Mouse (Mus musculus): ENCODE measurements around the gene Hk2. TPM values are rescaled to one million over a fixed set of nuclear protein-coding genes. Genes with fewer than 3 reads are reported as not detected.

Hk2 gene
- polyA plus RNA-seq, 1 experiment = 10.9 TPM

- Histone ChIP-seq H3K4me3 (ENCODE audit: control insufficient read depth, low read depth, low read length) (no peak overlapping the region), H3K27me3 (ENCODE audit: control insufficient read depth, insufficient read depth, low read length) (no peaks in the 10 kb centered on the region), H3K4me1 (ENCODE audit: control insufficient read depth, insufficient read depth, low read length) (no peaks in the 10 kb centered on the region), H3K27ac (ENCODE audit: control insufficient read depth, insufficient read depth, low read depth, low read length) (peak overlapping the region; percentile 42), H3K36me3 (ENCODE audit: control insufficient read depth, insufficient read depth, low read length) (no peaks in the 10 kb centered on the region)
- no peak for TF ChIP-seq CTCF (IDR thresholded peaks at IDR 0.05; ENCODE audit: control insufficient read depth, insufficient read depth, insufficient replicate concordance, low read depth, low read length)
- no peak for TF ChIP-seq POLR2A (IDR thresholded peaks at IDR 0.05; ENCODE audit: control insufficient read depth, low read depth, low read length)
Measured at GRCm38 (mm10) chr6:82740868-82741517, 33.3 kb downstream of the Hk2 start.

DNA sequence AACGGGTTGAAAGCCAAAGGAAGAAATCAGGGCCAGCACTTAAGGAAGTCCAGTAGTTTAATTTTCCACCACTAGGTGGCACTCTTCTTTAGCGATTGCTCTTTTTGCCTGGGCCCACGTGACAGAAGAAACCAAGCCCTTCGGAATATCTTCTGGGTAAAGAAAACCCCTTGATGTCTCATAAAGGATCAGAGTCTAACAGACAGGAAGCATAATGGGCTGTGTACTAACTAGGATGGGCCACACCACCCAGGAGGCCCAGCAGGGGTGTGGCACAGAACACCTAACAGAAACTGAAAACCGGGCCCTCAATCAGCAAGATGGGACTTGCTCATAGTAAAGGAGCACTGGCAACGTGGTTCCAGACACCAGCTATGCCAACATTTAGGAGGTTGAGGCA is 34.0 kb downstream of the Hk2 start:
- no peaks in the 10 kb centered on the region for H3K36me3 ChIP-seq (ENCODE audit: control insufficient read depth, insufficient read depth, low read length)

GRCm38 (mm10) chr6:82737634-82738540 is 36.4 kb downstream of the Hk2 start:
- no peak for TF ChIP-seq CTCF (IDR thresholded peaks at IDR 0.05; ENCODE audit: control insufficient read depth, insufficient read depth, insufficient replicate concordance, low read depth, low read length)
- TF ChIP-seq POLR2A (IDR thresholded peaks at IDR 0.05; ENCODE audit: control insufficient read depth, low read depth, low read length) = no peak
- no peaks in the 10 kb centered on the region for H3K4me1 ChIP-seq (ENCODE audit: control insufficient read depth, insufficient read depth, low read length)
- H3K36me3 ChIP-seq (ENCODE audit: control insufficient read depth, insufficient read depth, low read length) = no peaks in the 10 kb centered on the region
- H3K27me3 ChIP-seq (ENCODE audit: control insufficient read depth, insufficient read depth, low read length) = no peaks in the 10 kb centered on the region
- peak overlapping the region; percentile 64 for H3K27ac ChIP-seq (ENCODE audit: control insufficient read depth, insufficient read depth, low read depth, low read length)
- H3K4me3 ChIP-seq (ENCODE audit: control insufficient read depth, low read depth, low read length) = no peak overlapping the region

More for the DNA sequence above, 34.0 kb downstream of the Hk2 start:
- no peak overlapping the region for H3K4me3 ChIP-seq (ENCODE audit: control insufficient read depth, low read depth, low read length)
- peak overlapping the region; percentile 42 for H3K27ac ChIP-seq (ENCODE audit: control insufficient read depth, insufficient read depth, low read depth, low read length)
- peak; percentile 25; the same call in 1 of the 2 replicates for TF ChIP-seq CTCF (IDR thresholded peaks at IDR 0.05; ENCODE audit: control insufficient read depth, insufficient read depth, insufficient replicate concordance, low read depth, low read length)
- no peak for TF ChIP-seq POLR2A (IDR thresholded peaks at IDR 0.05; ENCODE audit: control insufficient read depth, low read depth, low read length)
- H3K27me3 ChIP-seq (ENCODE audit: control insufficient read depth, insufficient read depth, low read length) = no peaks in the 10 kb centered on the region
- no peaks in the 10 kb centered on the region for H3K4me1 ChIP-seq (ENCODE audit: control insufficient read depth, insufficient read depth, low read length)

DNA sequence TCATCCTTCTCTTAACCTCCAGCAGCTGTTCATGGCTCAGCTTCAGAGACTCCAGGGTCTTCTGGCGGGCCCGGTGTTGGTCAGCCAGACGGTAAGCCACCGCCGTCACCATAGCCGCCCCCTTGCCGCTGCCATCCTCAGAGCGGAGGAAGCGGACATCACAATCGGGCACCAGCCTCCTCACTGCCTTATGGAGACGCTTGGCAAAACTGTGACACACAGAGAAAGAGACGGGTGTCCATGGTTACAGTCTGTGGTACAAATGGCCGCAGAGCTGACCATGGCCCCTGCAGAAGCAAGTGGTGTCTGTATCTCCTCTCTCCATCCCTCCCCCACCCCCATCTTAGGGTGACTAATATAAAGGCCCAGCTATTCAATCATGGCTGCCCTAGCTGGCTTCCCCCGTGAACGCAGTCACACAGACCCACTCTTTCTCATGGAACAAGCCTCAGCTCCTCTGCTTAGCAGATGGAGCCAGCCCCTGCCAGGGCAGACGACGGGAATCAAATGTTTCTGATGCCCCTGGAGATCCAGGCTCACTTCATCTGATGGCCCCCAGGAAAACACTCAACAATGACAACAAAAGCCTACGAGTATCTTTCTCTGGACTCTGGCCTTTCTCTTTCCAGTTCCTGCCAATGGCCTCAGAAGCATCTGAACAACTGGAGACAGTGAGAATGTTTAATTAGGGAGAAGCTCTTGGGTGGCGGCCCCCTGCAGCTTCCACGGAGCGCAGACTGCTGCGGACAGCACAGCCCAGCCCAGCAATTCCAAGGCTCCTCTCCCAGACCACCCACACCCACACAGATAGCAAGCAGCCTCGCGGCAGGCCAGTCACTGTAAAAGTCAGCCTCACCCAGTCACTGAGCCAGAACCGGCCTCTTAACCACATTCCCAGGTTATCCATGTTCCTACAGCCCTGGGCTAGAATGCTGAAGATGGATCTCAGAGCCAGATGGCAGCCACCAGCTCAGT is 37.3 kb downstream of the Hk2 start:
- Histone ChIP-seq H3K27ac (ENCODE audit: control insufficient read depth, insufficient read depth, low read depth, low read length) (peak overlapping the region; percentile 50), H3K4me3 (ENCODE audit: control insufficient read depth, low read depth, low read length) (no peak overlapping the region), H3K4me1 (ENCODE audit: control insufficient read depth, insufficient read depth, low read length) (no peaks in the 10 kb centered on the region), H3K27me3 (ENCODE audit: control insufficient read depth, insufficient read depth, low read length) (no peaks in the 10 kb centered on the region), H3K36me3 (ENCODE audit: control insufficient read depth, insufficient read depth, low read length) (no peaks in the 10 kb centered on the region)
- no peak for TF ChIP-seq POLR2A (IDR thresholded peaks at IDR 0.05; ENCODE audit: control insufficient read depth, low read depth, low read length)
- no peak for TF ChIP-seq CTCF (IDR thresholded peaks at IDR 0.05; ENCODE audit: control insufficient read depth, insufficient read depth, insufficient replicate concordance, low read depth, low read length)

- Histone ChIP-seq H3K27me3 (ENCODE audit: control insufficient read depth, insufficient read depth, low read length) (no peaks in the 10 kb centered on the region), H3K27ac (ENCODE audit: control insufficient read depth, insufficient read depth, low read depth, low read length) (no peak overlapping the region), H3K4me1 (ENCODE audit: control insufficient read depth, insufficient read depth, low read length) (no peaks in the 10 kb centered on the region), H3K36me3 (ENCODE audit: control insufficient read depth, insufficient read depth, low read length) (no peaks in the 10 kb centered on the region), H3K4me3 (ENCODE audit: control insufficient read depth, low read depth, low read length) (no peak overlapping the region)
- no peak for TF ChIP-seq CTCF (IDR thresholded peaks at IDR 0.05; ENCODE audit: control insufficient read depth, insufficient read depth, insufficient replicate concordance, low read depth, low read length)
- TF ChIP-seq POLR2A (IDR thresholded peaks at IDR 0.05; ENCODE audit: control insufficient read depth, low read depth, low read length) = no peak
Measured at GRCm38 (mm10) chr6:82735347-82735746, 38.9 kb downstream of the Hk2 start.

DNA sequence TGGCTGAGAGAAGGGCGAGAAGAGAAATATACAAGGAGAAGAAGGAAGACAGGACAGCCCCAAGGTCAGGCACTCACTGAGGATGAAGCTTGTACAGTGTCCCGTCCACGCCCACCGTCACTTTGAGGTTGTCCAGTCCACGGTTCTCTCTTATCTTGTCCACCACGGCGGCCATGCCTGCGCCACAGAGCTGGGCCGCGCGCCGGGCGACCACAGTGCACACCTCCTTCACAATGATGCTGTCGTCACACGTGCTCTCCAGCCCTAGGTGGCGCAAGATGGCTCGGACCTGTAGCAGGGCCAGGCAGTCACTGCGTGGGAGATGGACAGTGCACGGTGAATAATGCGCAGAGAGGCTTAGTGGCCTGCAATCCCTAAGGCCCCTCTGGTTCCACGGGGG is 45.6 kb downstream of the Hk2 start:
- Histone ChIP-seq H3K27me3 (ENCODE audit: control insufficient read depth, insufficient read depth, low read length) (no peaks in the 10 kb centered on the region), H3K36me3 (ENCODE audit: control insufficient read depth, insufficient read depth, low read length) (no peaks in the 10 kb centered on the region), H3K4me3 (ENCODE audit: control insufficient read depth, low read depth, low read length) (no peak overlapping the region), H3K27ac (ENCODE audit: control insufficient read depth, insufficient read depth, low read depth, low read length) (no peak overlapping the region), H3K4me1 (ENCODE audit: control insufficient read depth, insufficient read depth, low read length) (no peaks in the 10 kb centered on the region; the same call in 1 of the 2 replicates)
- TF ChIP-seq POLR2A (IDR thresholded peaks at IDR 0.05; ENCODE audit: control insufficient read depth, low read depth, low read length) (no peak), CTCF (IDR thresholded peaks at IDR 0.05; ENCODE audit: control insufficient read depth, insufficient read depth, insufficient replicate concordance, low read depth, low read length) (no peak)

Measured in testis, adult 2 months (tissue).